Mouse (Mus musculus) liver, adult 2 months (tissue): ENCODE data around the gene Xcl1. TPM values are rescaled to one million over a fixed set of nuclear protein-coding genes. Genes with fewer than 3 reads are reported as not detected.

Source experiments
- DNase-seq: peaks from one replicate; pipeline ENCODE4 v3.0.0-alpha.2; 2011; ENCODE audit warnings: low read depth, low spot score; ENCODE audit errors: extremely low read depth
- H3K27ac ChIP-seq: fragments of 200-500 bp; replicated peaks from 2 replicates; pipeline ENCODE4 v1.5.1; 2012; ENCODE audit warnings: low read depth, mild to moderate bottlenecking, control low read depth, inconsistent platforms, low read length; ENCODE audit not compliant: insufficient read depth
- H3K27me3 ChIP-seq: fragments of 200-500 bp; 2 replicates; pipeline ENCODE4 v1.6.1; 2012; ENCODE audit warnings: mild to moderate bottlenecking, moderate library complexity, low read length, inconsistent platforms; ENCODE audit not compliant: control insufficient read depth, insufficient read depth
- H3K36me3 ChIP-seq: fragments of 200-500 bp; 2 replicates; pipeline ENCODE4 v1.6.1; 2012; ENCODE audit warnings: low read length, inconsistent platforms; ENCODE audit not compliant: control insufficient read depth, insufficient read depth
- H3K4me1 ChIP-seq: fragments of 200-500 bp; 2 replicates; pipeline ENCODE4 v1.6.1; 2011; ENCODE audit warnings: low read length; ENCODE audit not compliant: control insufficient read depth, insufficient read depth
- H3K4me3 ChIP-seq: fragments of 200-500 bp; 2 replicates; pipeline ENCODE4 v1.5.1; 2011; ENCODE audit warnings: low read depth, mild to moderate bottlenecking, control low read depth, low read length, moderate library complexity; ENCODE audit not compliant: insufficient read depth
- H3K79me2 ChIP-seq: fragments of 200-500 bp; 2 replicates; pipeline ENCODE4 v1.6.1; 2012; ENCODE audit warnings: inconsistent platforms, mild to moderate bottlenecking, low read length, moderate library complexity; ENCODE audit not compliant: control insufficient read depth, insufficient read depth
- H3K9ac ChIP-seq: fragments of 200-500 bp; 2 replicates; pipeline ENCODE4 v1.6.1; 2012; ENCODE audit warnings: low read depth, mild to moderate bottlenecking, control low read depth, inconsistent platforms, low read length
- CTCF ChIP-seq: fragments of 200-500 bp; IDR thresholded peaks from 2 replicates; pipeline ENCODE4 v1.5.1; 2011; ENCODE audit warnings: low read depth, low read length, control low read depth
- POLR2A ChIP-seq: fragments of 200-500 bp; IDR thresholded peaks from 2 replicates; pipeline ENCODE4 v1.6.1; 2011; ENCODE audit warnings: low read length, control low read depth; ENCODE audit not compliant: insufficient read depth; ENCODE audit errors: extremely low read depth
- WGBS: fragments of 180-500 bp; shearing (Covaris S2); methylation state at CpG from one replicate; pipeline ENCODE4 v1.1.7; 2018; 5-methylcytosine and 5-hydroxymethylcytosine counted together
- polyA plus RNA-seq: library from polyadenylated mRNA; depleted of rRNA; stranded (reverse); fragments of >200 nt; gene quantifications from 2 replicates; pipeline ENCODE4 v1.2.3, GENCODE M21; 2012
- total RNA-seq: library from RNA; depleted of rRNA; stranded (reverse); fragments of >200 nt; gene quantifications from 2 replicates; pipeline ENCODE4 v1.2.3, GENCODE M21; 2014

The Xcl1 gene
- total and polyA plus RNA-seq, 2 experiments = 0.65 to 0.89 TPM

GRCm38 (mm10) chr1:164931135-164931534 is 4.2 kb downstream of the Xcl1 start:
- no peak overlapping the region for H3K27ac ChIP-seq
- no peaks in the 10 kb centered on the region for H3K36me3 ChIP-seq
- no peak overlapping the region for H3K9ac ChIP-seq
- no peak for TF ChIP-seq POLR2A
- no peak for TF ChIP-seq CTCF
- no peaks in the 10 kb centered on the region for H3K79me2 ChIP-seq
- no peak for DNase-seq
- no peaks in the 10 kb centered on the region for H3K27me3 ChIP-seq
- WGBS = 80% methylated on average over 7 of the region's 7 CpGs
- no peak overlapping the region for H3K4me3 ChIP-seq
- no peaks in the 10 kb centered on the region for H3K4me1 ChIP-seq

- no peak for DNase-seq
- H3K27ac ChIP-seq = no peak overlapping the region
These were observed 5.3 kb downstream of the Xcl1 start for GRCm38 (mm10) chr1:164930006-164930405.

GRCm38 (mm10) chr1:164926534-164927160 is 8.7 kb downstream of the Xcl1 start:
- Histone ChIP-seq H3K4me3 (no peak overlapping the region), H3K27ac (no peak overlapping the region), H3K4me1 (no peaks in the 10 kb centered on the region), H3K79me2 (no peaks in the 10 kb centered on the region), H3K36me3 (no peaks in the 10 kb centered on the region), H3K9ac (no peak overlapping the region), H3K27me3 (no peaks in the 10 kb centered on the region)
- TF ChIP-seq POLR2A = no peak
- TF ChIP-seq CTCF = no peak
- WGBS = 88% methylated on average over 3 of the region's 3 CpGs
- no peak for DNase-seq

More at GRCm38 (mm10) chr1:164930006-164930405, 5.3 kb downstream of the Xcl1 start:
- no peak for TF ChIP-seq POLR2A
- no peak for TF ChIP-seq CTCF
- no peak overlapping the region for H3K9ac ChIP-seq
- H3K36me3 ChIP-seq = no peaks in the 10 kb centered on the region
- WGBS = 89% methylated on average over 3 of the region's 3 CpGs
- H3K4me3 ChIP-seq = no peak overlapping the region
- H3K79me2 ChIP-seq = no peaks in the 10 kb centered on the region
- H3K4me1 ChIP-seq = no peaks in the 10 kb centered on the region
- H3K27me3 ChIP-seq = no peaks in the 10 kb centered on the region

- Histone ChIP-seq H3K4me1 (no peaks in the 10 kb centered on the region), H3K27me3 (no peaks in the 10 kb centered on the region), H3K9ac (no peak overlapping the region), H3K27ac (no peak overlapping the region), H3K4me3 (no peak overlapping the region), H3K36me3 (no peaks in the 10 kb centered on the region), H3K79me2 (no peaks in the 10 kb centered on the region)
- DNase-seq = peak; percentile 21
- 53% methylated on average over 4 of the region's 4 CpGs for WGBS
- peak; percentile 88 for TF ChIP-seq CTCF
- no peak for TF ChIP-seq POLR2A
These were observed 30.3 kb downstream of the Xcl1 start for GRCm38 (mm10) chr1:164905047-164905446.

GRCm38 (mm10) chr1:164900696-164901095 is 34.6 kb downstream of the Xcl1 start:
- no peak overlapping the region for H3K27ac ChIP-seq
- 95% methylated on average over 6 of the region's 6 CpGs for WGBS

GRCm38 (mm10) chr1:164900226-164900625 is 35.1 kb downstream of the Xcl1 start:
- peak overlapping the region; percentile 83 for H3K27ac ChIP-seq

More at GRCm38 (mm10) chr1:164900696-164901095, 34.6 kb downstream of the Xcl1 start:
- H3K4me1 ChIP-seq = peaks cover 10% of the 10 kb centered on the region; the same call in 1 of the 2 replicates
- H3K36me3 ChIP-seq = no peaks in the 10 kb centered on the region
- DNase-seq = no peak
- TF ChIP-seq CTCF = no peak
- TF ChIP-seq POLR2A = no peak
- no peaks in the 10 kb centered on the region for H3K79me2 ChIP-seq
- H3K9ac ChIP-seq = no peak overlapping the region
- H3K27me3 ChIP-seq = no peaks in the 10 kb centered on the region
- no peak overlapping the region for H3K4me3 ChIP-seq

More at GRCm38 (mm10) chr1:164900226-164900625, 35.1 kb downstream of the Xcl1 start:
- Histone ChIP-seq H3K4me1 (peaks cover 10% of the 10 kb centered on the region; the same call in 1 of the 2 replicates), H3K4me3 (no peak overlapping the region), H3K36me3 (no peaks in the 10 kb centered on the region), H3K79me2 (no peaks in the 10 kb centered on the region), H3K9ac (no peak overlapping the region), H3K27me3 (no peaks in the 10 kb centered on the region)
- TF ChIP-seq CTCF = no peak
- no peak for TF ChIP-seq POLR2A
- peak; percentile 85 for DNase-seq
- 8% methylated on average over 2 of the region's 2 CpGs for WGBS
